Mouse (Mus musculus) heart, postnatal 10 days (tissue): ENCODE measurements at regions not wholly inside any gene's neighbourhood (a gene's known extent, or its start where the extent isn't known, plus 50 kb on each side); places are given as distances from the start of the nearest gene placed in this dataset.

Source experiments
- DNase-seq, 2 experiments: peaks; one replicate each; pipeline ENCODE4 v3.0.0; 2021
- intact Hi-C: fragments of 180-260 bp; cut with DNase I; formaldehyde crosslinking; loops from one replicate; pipeline ENCODE4 v1.15.1; 2025

- intact Hi-C loops: no loop called here
- DNase-seq: no peak
Observed at GRCm38 (mm10) chr5:41994307-41994706, 73.5 kb upstream of the Gm16223 start.

DNA sequence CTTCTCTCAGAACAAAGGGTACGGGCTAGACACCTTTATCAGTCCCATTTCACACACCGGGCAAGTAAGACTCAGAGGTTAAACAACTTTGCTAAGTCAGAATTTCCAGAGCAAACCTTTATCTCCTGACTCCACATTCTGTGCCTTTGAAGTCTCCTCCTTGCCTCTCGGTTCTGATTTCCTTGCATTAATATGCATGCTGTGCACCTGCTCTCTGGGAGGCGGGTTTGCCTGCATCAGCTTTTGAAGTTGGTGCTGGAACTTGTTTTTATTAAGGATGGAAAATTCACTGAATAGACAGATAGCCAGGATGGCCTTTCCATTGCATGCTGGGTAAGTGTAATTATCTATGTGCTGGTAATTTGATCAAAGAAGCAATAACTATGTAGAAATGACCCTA, 84.2 kb upstream of the Gm16223 start:
- intact Hi-C loops: no loop called here
- no peak for DNase-seq

DNA sequence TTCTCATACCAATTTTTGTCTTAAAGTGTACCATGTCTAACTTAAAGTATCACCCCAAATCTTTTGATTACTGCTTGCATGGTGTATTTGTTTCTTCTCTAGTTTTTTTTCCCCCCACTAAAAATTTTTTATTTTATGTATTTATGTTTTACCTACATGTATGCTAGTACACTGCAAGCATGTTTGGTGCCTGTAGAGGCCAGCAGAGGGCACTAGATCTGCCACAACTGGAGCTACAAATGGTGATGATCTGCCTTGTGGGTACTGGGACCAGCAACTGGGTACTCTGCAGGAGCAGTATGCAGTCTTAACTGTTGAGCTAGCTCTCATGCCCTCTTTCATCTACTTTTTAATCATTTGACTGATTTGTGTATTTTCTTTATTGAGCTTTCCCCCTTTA, 92.2 kb upstream of the Gm16223 start:
- intact Hi-C loops: no loop called here
- DNase-seq: no peak

GRCm38 (mm10) chr5:41971201-41971600, 96.6 kb upstream of the Gm16223 start:
- intact Hi-C loops: loop anchor here (5.0 kb wide), 1 partner anchor 84 kb away; no protein-coding TSS in a partner anchor

GRCm38 (mm10) chr5:41966958-41967357, 100.8 kb upstream of the Gm16223 start:
- intact Hi-C loops: no loop called here

More at GRCm38 (mm10) chr5:41971201-41971600, 96.6 kb upstream of the Gm16223 start:
- DNase-seq: no peak

DNA sequence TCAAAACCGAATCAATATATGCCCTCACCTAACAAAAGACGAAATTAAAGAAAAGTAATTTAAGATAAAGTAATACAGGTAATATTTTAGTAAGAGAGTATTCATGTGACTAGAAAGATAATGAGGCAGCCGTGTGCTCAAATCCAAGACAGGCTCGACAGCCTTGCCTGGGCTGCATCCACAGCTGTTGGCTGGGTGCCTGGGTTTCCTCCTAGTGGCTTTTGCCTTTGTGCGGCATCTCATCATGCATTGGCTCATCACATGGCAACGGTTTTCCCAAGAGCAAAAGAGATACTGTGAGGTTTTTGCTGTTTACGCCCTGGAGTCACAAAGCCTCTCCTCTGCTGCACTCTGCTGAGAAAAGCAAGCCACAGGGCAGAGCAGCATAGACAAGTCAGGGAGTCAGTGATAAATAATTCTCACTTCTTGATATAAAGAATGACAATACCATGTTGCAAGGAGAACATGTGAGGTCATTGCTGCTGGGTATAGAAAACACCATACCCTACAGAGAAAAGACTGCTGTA, 103.1 kb upstream of the Bod1l start:
- DNase-seq: peak; percentile 1 to 3
- intact Hi-C loops: no loop called here

More at GRCm38 (mm10) chr5:41966958-41967357, 100.8 kb upstream of the Gm16223 start:
- DNase-seq: no peak

DNA sequence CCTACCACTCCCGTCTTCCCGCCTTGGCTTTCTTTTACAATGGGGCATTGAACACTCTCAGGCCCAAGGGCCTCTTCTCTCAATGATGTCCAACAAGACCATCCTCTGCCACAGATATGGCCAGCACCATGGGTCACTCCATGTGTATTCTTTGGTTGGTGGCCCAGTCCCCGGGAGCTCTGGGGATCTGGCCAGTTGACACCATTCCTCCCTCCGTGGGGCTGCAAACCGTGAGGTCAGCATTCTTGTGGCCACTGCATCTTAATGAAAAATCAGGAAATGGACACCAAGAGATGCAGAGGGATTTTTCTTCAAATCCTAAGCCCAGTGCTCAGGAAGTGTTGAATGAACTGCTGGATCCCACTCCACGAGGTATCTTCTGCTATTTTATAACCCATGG, 99.3 kb upstream of the Bod1l start:
- DNase-seq: no peak
- intact Hi-C loops: no loop called here

- intact Hi-C loops: no loop called here
Observed at GRCm38 (mm10) chr5:41942131-41942530, 98.0 kb upstream of the Bod1l start.

GRCm38 (mm10) chr5:41941216-41941615, 97.1 kb upstream of the Bod1l start:
- no peak for DNase-seq
- intact Hi-C loops: no loop called here

More at GRCm38 (mm10) chr5:41942131-41942530, 98.0 kb upstream of the Bod1l start:
- no peak for DNase-seq

DNA sequence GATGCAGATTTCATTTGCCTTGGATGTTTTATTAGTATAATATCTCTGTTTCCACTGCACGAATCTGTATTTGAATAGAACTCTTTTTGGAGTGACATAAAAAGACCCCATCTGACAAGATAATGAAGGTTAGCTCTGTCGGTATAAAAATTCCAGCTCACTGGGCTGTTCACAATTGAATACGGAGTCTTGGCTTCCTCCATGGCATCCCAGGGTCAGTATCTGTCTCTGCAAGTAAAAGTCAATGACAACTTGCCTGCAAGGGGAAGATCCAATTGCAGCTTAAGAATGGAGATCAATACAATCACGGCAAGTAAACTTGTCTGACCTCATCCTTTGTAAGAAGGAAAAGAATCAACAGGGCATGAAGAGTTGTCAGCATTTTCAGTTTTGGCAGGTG, 95.6 kb upstream of the Bod1l start:
- intact Hi-C loops: no loop called here

GRCm38 (mm10) chr5:41910053-41910452, 65.9 kb upstream of the Bod1l start:
- intact Hi-C loops: no loop called here
- no peak for DNase-seq

More for the DNA sequence above, 95.6 kb upstream of the Bod1l start:
- no peak for DNase-seq

- intact Hi-C loops: no loop called here
- DNase-seq: no peak
Observed at GRCm38 (mm10) chr5:41907749-41908148, 63.6 kb upstream of the Bod1l start.

DNA sequence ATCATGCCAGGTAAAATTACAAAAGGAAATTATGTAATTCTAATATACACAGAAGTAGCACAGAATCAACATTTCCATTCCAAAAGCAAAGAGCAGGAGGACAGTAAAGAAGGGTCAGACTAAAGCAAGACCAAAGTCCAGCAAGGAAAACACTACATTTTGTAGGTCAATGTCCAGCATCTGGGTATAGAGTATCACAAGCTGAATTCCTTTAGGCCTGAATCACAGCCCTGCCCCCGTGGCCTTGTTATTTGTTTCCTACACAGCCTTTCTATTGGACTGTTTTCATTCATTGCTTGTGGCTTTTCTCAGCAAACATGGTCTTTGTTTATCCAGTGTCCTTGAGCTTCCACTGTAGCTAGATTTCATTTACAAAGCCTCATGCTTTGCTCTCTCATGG, 60.4 kb upstream of the Bod1l start:
- intact Hi-C loops: no loop called here

DNA sequence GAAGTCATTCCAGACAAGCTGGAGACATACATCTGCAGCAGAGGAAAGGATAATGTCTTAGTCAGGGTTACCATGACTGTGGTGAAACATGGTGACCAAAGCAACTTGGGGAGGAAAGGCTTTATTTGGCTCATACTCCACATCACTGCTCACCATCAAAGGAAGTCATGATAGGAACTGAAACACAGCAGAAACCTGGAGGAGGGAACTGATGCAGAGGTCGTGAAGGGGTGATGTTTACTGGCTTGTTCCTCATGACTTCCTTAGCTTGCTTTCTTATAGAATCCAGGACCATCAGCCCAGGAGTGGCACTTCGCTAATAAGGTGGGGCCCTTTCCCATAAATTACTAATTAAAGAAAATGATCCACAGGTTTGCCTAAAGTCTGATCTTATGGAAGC, 55.1 kb upstream of the Bod1l start:
- intact Hi-C loops: no loop called here

More for the DNA sequence above, 60.4 kb upstream of the Bod1l start:
- no peak for DNase-seq

DNA sequence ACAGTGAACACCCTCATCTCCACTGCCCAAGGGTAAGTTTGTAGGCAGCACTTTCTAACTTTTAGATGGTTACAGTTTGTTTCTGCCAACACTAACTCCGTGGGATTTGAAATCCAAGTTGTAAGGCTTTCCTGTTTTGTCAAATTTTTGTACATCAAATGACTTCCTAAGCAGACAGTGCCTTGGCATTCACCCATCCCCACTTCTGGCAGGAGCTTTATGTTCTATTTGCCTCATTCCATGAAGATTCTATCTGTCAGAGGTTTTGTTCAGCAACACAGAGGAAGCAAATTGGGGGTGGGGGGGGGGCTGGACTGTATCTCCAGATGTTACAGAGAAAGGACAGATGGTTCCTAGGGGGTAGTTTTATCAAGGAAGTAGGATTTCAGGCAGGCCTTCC, 54.6 kb upstream of the Bod1l start:
- intact Hi-C loops: no loop called here
- DNase-seq: no peak

More for the DNA sequence above, 55.1 kb upstream of the Bod1l start:
- no peak for DNase-seq
